Comparison of ENCODE assay signal across 8 mouse cellular contexts in the genomic region with DNA sequence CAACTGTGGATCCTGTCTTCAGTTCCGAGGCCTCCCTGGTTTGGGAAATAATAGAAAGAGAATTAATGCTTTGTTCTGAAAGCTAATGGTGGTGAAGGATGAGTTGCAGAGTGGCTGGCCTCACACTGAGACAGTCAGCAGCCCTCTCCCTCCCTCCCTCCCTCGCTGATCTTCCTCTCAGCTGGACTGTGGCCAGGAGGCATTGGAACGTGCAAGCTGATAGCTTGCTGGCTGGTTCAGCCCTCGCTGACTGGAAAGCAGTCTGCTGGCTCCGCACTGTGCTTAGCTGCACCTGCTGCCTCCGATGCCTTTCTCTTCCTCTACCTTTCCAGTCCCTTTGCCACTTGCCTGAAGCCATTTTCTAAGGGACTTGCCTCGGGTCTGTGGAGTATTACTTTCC.
DNase-seq lines count a peak whose midpoint lies in the region; ATAC-seq and TF ChIP-seq lines count a peak whose summit lies in the region.

No protein-coding gene starts in this region.

- DNase-seq in layer of hippocampus, adult 11-12 months (ENCODE audit: low spot score) = peak; percentile 25
- no peak for DNase-seq in layer of hippocampus, adult 9-10 months (ENCODE audit: low spot score)
- peak; percentile 65 for DNase-seq in cerebellum, adult 9-10 months
- peak; percentile 77 for DNase-seq in gastrocnemius, postnatal 25 days
- peak; percentile 89 for DNase-seq in hindbrain, postnatal 0 days (ENCODE audit: low spot score)
- peak; percentile 61 for DNase-seq in retina, postnatal 7 days (ENCODE audit: low read depth, low spot score)
- no peak for DNase-seq in thymus, adult 2 months

- H3K4me1 ChIP-seq in hindbrain, postnatal 0 days (ENCODE audit: insufficient read depth, low read length) = 0 out of 2 replicates have a peak, but pooled peaks cover 11% of the 10 kb centered on the region
- peaks cover 28% of the 10 kb centered on the region for H3K4me1 ChIP-seq in lung, embryonic 15.5 days
- H3K4me1 ChIP-seq in thymus, adult 2 months (replicated peaks; ENCODE audit: control insufficient read depth, insufficient read depth, low read length) = peaks cover 2% of the 10 kb centered on the region; the same call in 1 of the 2 replicates

- peak; percentile 73 for ATAC-seq in hindbrain, postnatal 0 days
- ATAC-seq in lung, embryonic 15.5 days (ENCODE audit: borderline replicate concordance, extremely low read depth, low FRiP score, low TSS enrichment) = peak; percentile 71; the same call in 1 of the 2 replicates

- no peak for TF ChIP-seq CTCF in hindbrain, postnatal 0 days (IDR thresholded peaks at IDR 0.05; ENCODE audit: low read depth)
- no peak for TF ChIP-seq CTCF in thymus, adult 2 months (IDR thresholded peaks at IDR 0.05; ENCODE audit: borderline replicate concordance, control insufficient read depth, extremely low read depth, insufficient read depth, low read length, poor library complexity)

- 0 out of 2 replicates have a peak overlapping the region, but pooled peaks have one; percentile 8 for H3K4me2 ChIP-seq in hindbrain, postnatal 0 days (ENCODE audit: low read depth, low read length)
- H3K4me2 ChIP-seq in lung, embryonic 15.5 days = no peak overlapping the region

- H3K4me3 ChIP-seq in hindbrain, postnatal 0 days (ENCODE audit: low read length) = no peak overlapping the region
- no peak overlapping the region for H3K4me3 ChIP-seq in lung, embryonic 15.5 days
- no peak overlapping the region for H3K4me3 ChIP-seq in thymus, adult 2 months (ENCODE audit: control insufficient read depth, insufficient read depth, low read length)

- no peak overlapping the region for H3K9ac ChIP-seq in hindbrain, postnatal 0 days (replicated peaks; ENCODE audit: low read length)
- H3K9ac ChIP-seq in lung, embryonic 15.5 days = no peak overlapping the region

- H3K27me3 ChIP-seq in hindbrain, postnatal 0 days (ENCODE audit: insufficient read depth, low read length) = no peaks in the 10 kb centered on the region
- H3K27me3 ChIP-seq in lung, embryonic 15.5 days = no peaks in the 10 kb centered on the region
- H3K27me3 ChIP-seq in thymus, adult 2 months (ENCODE audit: control insufficient read depth, insufficient read depth, low read length) = no peaks in the 10 kb centered on the region

- 18% methylated on average over 7 of the region's 7 CpGs for WGBS in hindbrain, postnatal 0 days
- 11% methylated on average over 7 of the region's 7 CpGs for WGBS in lung, embryonic 15.5 days
- WGBS in thymus, adult 2 months = 55% methylated on average over 7 of the region's 7 CpGs

- H3K36me3 ChIP-seq in hindbrain, postnatal 0 days (ENCODE audit: insufficient read depth, low read length) = no peaks in the 10 kb centered on the region
- no peaks in the 10 kb centered on the region for H3K36me3 ChIP-seq in lung, embryonic 15.5 days
- no peaks in the 10 kb centered on the region for H3K36me3 ChIP-seq in thymus, adult 2 months (ENCODE audit: control insufficient read depth, insufficient read depth, low read length)

- no peak for TF ChIP-seq POLR2A in thymus, adult 2 months (IDR thresholded peaks at IDR 0.05; ENCODE audit: control insufficient read depth, extremely low read depth, insufficient read depth, low read length, poor library complexity)

- no peaks in the 10 kb centered on the region for H3K9me3 ChIP-seq in hindbrain, postnatal 0 days (ENCODE audit: low read length)
- H3K9me3 ChIP-seq in lung, embryonic 15.5 days = no peaks in the 10 kb centered on the region

- no peak overlapping the region for H3K27ac ChIP-seq in hindbrain, postnatal 0 days
- H3K27ac ChIP-seq in lung, embryonic 15.5 days = no peak overlapping the region
- no peak overlapping the region for H3K27ac ChIP-seq in thymus, adult 2 months (ENCODE audit: control insufficient read depth, insufficient read depth, low read length)

Comparison
In these comparisons a context has a peak if more than half of its experiments do, and no peak if none do; other contexts are left out.
1. DNase-seq: peak in layer of hippocampus, adult 11-12 months (single experiment), cerebellum, adult 9-10 months (single experiment), gastrocnemius, postnatal 25 days (single experiment), hindbrain, postnatal 0 days (single experiment) and retina, postnatal 7 days (single experiment); none in layer of hippocampus, adult 9-10 months (single experiment) and thymus, adult 2 months (single experiment).